Mouse (Mus musculus): Measurements from ENCODE around the gene Rps6ka5.

GRCm38 (mm10) chr12:100629126-100629920 is 97.5 kb downstream of the Rps6ka5 start:
- no peak for TF ChIP-seq POLR2A (IDR thresholded peaks at IDR 0.05; ENCODE audit: low read depth, low read length)
- no peak for TF ChIP-seq CTCF (IDR thresholded peaks at IDR 0.05; ENCODE audit: extremely low read depth, insufficient read depth, insufficient read length, insufficient replicate concordance)
